Mouse (Mus musculus): ENCODE results near the gene Akirin1. TPM values are rescaled to one million over a fixed set of nuclear protein-coding genes. Genes with fewer than 3 reads are reported as not detected.

Akirin1 gene
- polyA plus RNA-seq, 1 experiment from 2014 or later, result 47.2 TPM

- ATAC-seq (ENCODE audit: insufficient number of reproducible peaks, insufficient read depth, low FRiP score, low read depth), result no peak
- H3K36me3 ChIP-seq (ENCODE audit: control insufficient read depth, insufficient read depth, low read length), result no peaks in the 10 kb centered on the region
- H3K4me2 ChIP-seq (replicated peaks; ENCODE audit: low read depth, low read length), result no peak overlapping the region
- no peak overlapping the region for H3K4me3 ChIP-seq (ENCODE audit: low read depth, low read length)
- no peak overlapping the region for H3K27ac ChIP-seq (ENCODE audit: low read length)
- H3K4me1 ChIP-seq (ENCODE audit: control insufficient read depth, insufficient read depth, low read length), result 0 out of 2 replicates have a peak, but pooled peaks cover 5% of the 10 kb centered on the region
- no peak overlapping the region for H3K9ac ChIP-seq (replicated peaks; ENCODE audit: low read depth, low read length)
- peaks cover 5% of the 10 kb centered on the region; the same call in 1 of the 2 replicates for H3K27me3 ChIP-seq (ENCODE audit: control insufficient read depth, insufficient read depth, low read length)
- WGBS, result 81% methylated on average over 7 of the region's 7 CpGs
- H3K9me3 ChIP-seq (ENCODE audit: control insufficient read depth, low read depth, low read length), result no peaks in the 10 kb centered on the region
Measured at GRCm38 (mm10) chr4:123685046-123685445, 65.1 kb downstream of the Akirin1 start.

Other genes with a start within 250 kb of the Akirin1 start
- gene Macf1, start 66.0 kb downstream of the Akirin1 start, polyA plus RNA-seq (2014; fragmentation: Nextera tagmentation; extraction: Ambion mirVana), result 86.9 and 88.2 TPM in 2 replicates
- 297 and 346 TPM in 2 replicates for gene Ndufs5, start 32.1 kb downstream of the Akirin1 start, polyA plus RNA-seq (2014; fragmentation: Nextera tagmentation; extraction: Ambion mirVana)
- gene Rhbdl2, start 37.5 kb upstream of the Akirin1 start, polyA plus RNA-seq (2014; fragmentation: Nextera tagmentation; extraction: Ambion mirVana), result 4.7 and 5.8 TPM in 2 replicates
- gene 4933427I04Rik, start 109.3 kb upstream of the Akirin1 start, polyA plus RNA-seq (2014; fragmentation: Nextera tagmentation; extraction: Ambion mirVana), result 0.14 TPM in 1 of 2 replicates, not detected in the other
- 81.9 and 82.3 TPM in 2 replicates for gene Mycbp, start 154.5 kb upstream of the Akirin1 start, polyA plus RNA-seq (2014; fragmentation: Nextera tagmentation; extraction: Ambion mirVana)
- 54.1 and 54.8 TPM in 2 replicates for gene Rragc, start 167.1 kb upstream of the Akirin1 start, polyA plus RNA-seq (2014; fragmentation: Nextera tagmentation; extraction: Ambion mirVana)
- not detected in 2 replicates for gene 4930535I16Rik, start 167.7 kb upstream of the Akirin1 start, polyA plus RNA-seq (2014; fragmentation: Nextera tagmentation; extraction: Ambion mirVana)